Mouse (Mus musculus) thymus, postnatal 25 days (tissue): Measurements from ENCODE around the gene Olfr1164.

ENCODE experiments used
- DNase-seq: peaks from one replicate; pipeline ENCODE4 v3.0.0; 2022

Gene Olfr1164

GRCm38 (mm10) chr2:88093866-88094265, at the start of gene Olfr1164:
Gene Olfr1164, minus strand, starts transcription at chr2:88093966.
- no peak for DNase-seq

DNA sequence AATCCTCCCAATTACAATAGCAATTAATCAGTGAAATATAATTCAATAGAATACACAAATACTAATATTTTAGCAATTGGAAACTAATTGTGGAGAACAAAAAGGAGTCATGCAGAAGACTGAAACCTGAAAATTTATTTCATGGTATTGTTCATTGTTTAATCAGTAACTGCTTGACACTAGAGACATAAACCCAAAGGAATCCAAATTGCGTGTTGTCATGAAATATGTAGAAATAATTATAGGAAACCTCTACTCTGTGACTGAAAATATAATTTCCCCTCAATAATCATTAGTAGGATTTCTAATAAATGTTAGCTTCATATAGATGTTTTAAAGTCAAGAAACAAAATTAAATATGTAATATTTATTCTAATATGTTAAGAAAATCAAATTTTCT, 34.4 kb upstream of the Olfr1164 start, which contains the start of gene Olfr1166:
Gene Olfr1166, minus strand, starts transcription at position 101 of the 400 bp plus-strand sequence.
- no peak for DNase-seq

DNA sequence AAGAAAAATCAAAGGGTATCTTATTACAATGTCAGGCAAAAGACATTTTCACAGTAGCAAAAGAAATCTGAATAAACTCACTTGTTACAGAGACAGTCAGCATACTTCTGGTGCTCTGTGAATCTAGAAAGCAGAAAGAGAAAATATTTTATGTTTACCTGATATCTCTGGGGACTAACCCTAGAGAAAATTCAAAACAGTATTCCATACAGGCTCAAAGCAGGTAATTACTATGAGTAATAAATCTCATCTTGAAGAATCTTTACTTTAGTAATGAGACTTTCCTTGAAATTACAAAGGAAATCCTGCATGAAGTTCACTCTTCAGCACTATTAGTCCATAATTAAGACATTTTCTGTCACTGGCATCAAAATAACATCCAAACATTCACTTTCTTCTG, 22.0 kb downstream of the Olfr1164 start, which contains the start of gene Olfr1163:
Gene Olfr1163, minus strand, starts transcription at position 101 of the 400 bp plus-strand sequence.
- DNase-seq: no peak

GRCm38 (mm10) chr2:88063587-88063986, 30.2 kb downstream of the Olfr1164 start:
- DNase-seq: no peak

DNA sequence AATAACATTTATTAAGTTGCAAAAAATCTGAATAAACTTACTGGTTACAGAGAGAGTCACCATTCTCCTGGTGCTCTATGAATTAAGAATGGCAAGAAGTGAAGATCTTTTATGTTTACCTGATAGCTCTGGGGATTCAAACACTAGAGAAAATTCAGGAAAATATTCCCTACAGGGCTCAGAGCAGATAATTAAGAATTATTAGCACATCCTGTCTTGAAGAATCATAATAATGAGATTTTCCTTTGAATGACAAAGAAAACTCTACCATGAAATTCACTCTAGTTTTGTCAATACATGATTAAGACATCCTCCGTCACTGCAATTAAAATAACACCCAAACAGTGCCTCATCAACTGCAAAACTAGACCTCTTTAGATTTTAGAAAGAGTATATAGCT, 42.7 kb downstream of the Olfr1164 start, which contains the start of gene Olfr1162:
Gene Olfr1162, minus strand, starts transcription at position 101 of the 400 bp plus-strand sequence.
- no peak for DNase-seq
